Mouse (Mus musculus) cerebellum, adult 2 months (tissue): Measurements from ENCODE around the gene C130050O18Rik. TPM values are rescaled to one million over a fixed set of nuclear protein-coding genes. Genes with fewer than 3 reads are reported as not detected.

ENCODE experiments used
- DNase-seq, 2 experiments: peaks; one replicate each; pipeline ENCODE4 v3.0.0; 2021
- H3K27ac ChIP-seq: fragments of 200-500 bp; 2 replicates; pipeline ENCODE4 v1.5.1; 2012; ENCODE audit warnings: low read length, control low read depth, inconsistent platforms; ENCODE audit not compliant: insufficient read depth
- H3K27me3 ChIP-seq: fragments of 200-500 bp; 2 replicates; pipeline ENCODE4 v1.6.1; 2012; ENCODE audit warnings: inconsistent platforms, mild to moderate bottlenecking, low read length, moderate library complexity; ENCODE audit not compliant: control insufficient read depth, insufficient read depth
- H3K4me1 ChIP-seq: fragments of 200-500 bp; 2 replicates; pipeline ENCODE4 v1.6.1; 2011; ENCODE audit warnings: low read length; ENCODE audit not compliant: control insufficient read depth, insufficient read depth
- H3K4me3 ChIP-seq: fragments of 200-500 bp; replicated peaks from 2 replicates; pipeline ENCODE3; 2011; ENCODE audit warnings: mild to moderate bottlenecking, low read depth, low read length, control low read depth; ENCODE audit not compliant: insufficient read depth
- CTCF ChIP-seq: fragments of 200-500 bp; IDR thresholded peaks from 2 replicates; pipeline ENCODE4 v1.5.1; 2011; ENCODE audit warnings: low read depth, mild to moderate bottlenecking, control low read depth, low read length, moderate library complexity, borderline replicate concordance; ENCODE audit not compliant: insufficient read depth
- POLR2A ChIP-seq: fragments of 200-500 bp; IDR thresholded peaks from 2 replicates; pipeline ENCODE4 v1.6.1; 2011; ENCODE audit warnings: low read length, control low read depth, borderline replicate concordance; ENCODE audit not compliant: insufficient read depth
- WGBS: fragments of 180-500 bp; shearing (Covaris S2); methylation state at CpG from one replicate; pipeline ENCODE4 v1.1.7; 2018; 5-methylcytosine and 5-hydroxymethylcytosine counted together
- polyA plus RNA-seq: library from polyadenylated mRNA; depleted of rRNA; stranded (reverse); fragments of >200 nt; gene quantifications from 2 replicates; pipeline ENCODE4 v1.2.3, GENCODE M21; 2012

C130050O18Rik gene
- polyA plus RNA-seq, 1 experiment: 0.21 TPM

DNA sequence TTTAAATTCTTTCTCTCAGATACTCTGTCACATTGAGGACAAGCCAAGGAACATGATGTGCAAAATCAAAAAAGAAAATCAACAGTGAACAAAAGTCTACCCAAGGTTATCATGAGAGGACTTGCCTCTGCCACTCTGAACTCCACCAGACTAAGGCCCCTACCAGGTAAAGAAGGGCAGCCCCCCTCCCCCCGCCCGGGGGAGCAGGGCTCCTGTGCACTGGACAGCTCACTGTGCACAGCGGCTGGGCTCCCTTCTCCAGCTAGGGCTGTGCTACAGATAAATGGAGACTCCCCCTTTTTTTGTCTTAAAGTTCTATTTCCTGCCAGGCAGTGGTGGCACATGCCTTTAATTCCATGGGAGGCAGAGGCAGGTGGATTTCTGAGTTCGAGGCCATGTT is 32.7 kb downstream of the C130050O18Rik start:
- Histone ChIP-seq H3K4me3 (no peak overlapping the region), H3K27me3 (no peaks in the 10 kb centered on the region), H3K27ac (no peak overlapping the region), H3K4me1 (peaks cover 23% of the 10 kb centered on the region)
- DNase-seq: no peak
- TF ChIP-seq POLR2A: no peak
- no peak for TF ChIP-seq CTCF
- 86% methylated on average over 4 of the region's 4 CpGs for WGBS

DNA sequence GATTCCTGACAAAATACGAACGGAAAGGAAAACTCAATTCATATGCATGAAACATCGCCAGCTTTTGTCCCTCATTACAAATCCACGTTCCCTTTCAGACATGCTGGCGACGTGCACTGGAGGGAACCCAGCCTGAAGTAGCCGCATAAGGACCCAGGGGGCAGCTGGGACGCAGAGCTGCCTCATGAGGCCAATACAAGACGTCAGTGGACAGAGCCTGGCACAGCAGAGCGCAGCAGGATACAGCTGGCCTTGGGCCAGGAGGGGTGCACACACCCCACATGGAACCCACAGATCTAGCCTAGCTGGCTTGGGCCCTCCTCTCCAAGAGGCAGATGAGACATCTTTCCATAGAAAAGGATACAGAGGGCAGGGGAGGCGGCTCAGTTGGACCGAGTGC is 33.4 kb downstream of the C130050O18Rik start:
- Histone ChIP-seq H3K4me3 (no peak overlapping the region), H3K27ac (no peak overlapping the region), H3K27me3 (no peaks in the 10 kb centered on the region), H3K4me1 (peaks cover 25% of the 10 kb centered on the region)
- no peak for TF ChIP-seq CTCF
- TF ChIP-seq POLR2A: no peak
- WGBS: 63% methylated on average over 12 of the region's 12 CpGs
- no peak for DNase-seq

DNA sequence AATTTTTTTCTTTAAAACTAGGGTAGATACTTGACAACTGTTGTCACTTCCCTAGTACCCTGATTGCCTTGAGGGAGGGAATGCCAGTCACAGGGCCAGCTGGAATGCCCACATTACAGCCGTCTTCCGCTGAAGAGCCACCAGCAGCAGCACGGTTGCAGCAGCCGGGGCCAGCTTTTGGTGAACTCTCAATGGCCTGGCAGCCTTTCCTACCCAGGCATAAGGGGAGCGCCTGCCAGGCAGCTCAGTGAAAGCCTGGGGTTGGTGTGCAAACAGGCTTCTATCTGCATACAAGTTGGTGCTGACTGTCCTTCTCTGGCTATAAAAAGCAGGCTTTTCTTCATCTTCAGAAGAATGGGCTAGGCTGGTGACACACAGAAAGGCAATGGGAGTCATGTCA is 35.4 kb downstream of the C130050O18Rik start:
- H3K4me1 ChIP-seq: peaks cover 25% of the 10 kb centered on the region
- WGBS: 28% methylated on average over 5 of the region's 5 CpGs
- no peaks in the 10 kb centered on the region for H3K27me3 ChIP-seq
- no peak overlapping the region for H3K27ac ChIP-seq
- peak; percentile 48 to 58 for DNase-seq
- no peak overlapping the region for H3K4me3 ChIP-seq
- TF ChIP-seq POLR2A: no peak
- TF ChIP-seq CTCF: no peak

DNA sequence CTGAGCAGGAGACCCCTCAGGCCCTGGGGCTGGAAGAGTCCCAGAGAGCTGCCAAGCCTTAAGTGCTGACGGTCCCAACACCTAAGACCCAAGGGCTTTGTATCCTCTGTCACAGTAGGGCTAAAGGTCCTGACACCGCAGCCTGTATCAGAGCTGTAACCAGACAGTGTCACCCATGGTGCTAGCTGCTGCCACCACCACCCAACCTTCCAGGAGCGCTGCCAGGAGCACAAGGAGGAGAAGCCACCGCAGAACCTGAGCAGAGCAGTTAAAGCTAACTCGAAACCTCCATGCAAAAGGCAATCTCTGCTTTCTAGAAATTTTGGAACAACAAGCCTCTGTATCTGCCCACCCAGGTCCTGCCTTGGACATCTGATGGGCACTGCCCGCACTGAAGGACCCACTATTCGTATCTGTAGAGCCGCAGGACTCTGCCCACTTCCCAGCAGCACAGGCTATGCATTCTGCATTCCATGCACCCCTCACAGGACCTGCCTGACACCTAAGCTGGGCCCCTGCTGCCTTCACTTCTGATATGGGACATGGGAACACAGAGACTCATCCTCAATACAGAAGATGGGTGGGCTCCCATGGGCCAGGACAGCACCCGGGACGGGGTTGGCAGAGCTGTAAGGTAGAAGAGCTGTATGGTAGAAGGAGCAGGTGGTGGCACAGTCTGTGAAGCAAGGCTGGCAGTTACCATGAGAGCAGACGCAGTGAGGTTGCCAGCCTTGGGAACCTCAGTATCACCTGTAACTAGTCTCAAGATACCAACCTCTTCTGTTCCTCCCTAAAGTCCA is 36.0 kb downstream of the C130050O18Rik start:
- no peaks in the 10 kb centered on the region for H3K27me3 ChIP-seq
- peak; percentile 52 to 58 for DNase-seq
- no peak overlapping the region for H3K4me3 ChIP-seq
- WGBS: 46% methylated on average over 11 of the region's 11 CpGs
- no peak for TF ChIP-seq CTCF
- TF ChIP-seq POLR2A: no peak
- no peak overlapping the region for H3K27ac ChIP-seq
- peaks cover 25% of the 10 kb centered on the region for H3K4me1 ChIP-seq

DNA sequence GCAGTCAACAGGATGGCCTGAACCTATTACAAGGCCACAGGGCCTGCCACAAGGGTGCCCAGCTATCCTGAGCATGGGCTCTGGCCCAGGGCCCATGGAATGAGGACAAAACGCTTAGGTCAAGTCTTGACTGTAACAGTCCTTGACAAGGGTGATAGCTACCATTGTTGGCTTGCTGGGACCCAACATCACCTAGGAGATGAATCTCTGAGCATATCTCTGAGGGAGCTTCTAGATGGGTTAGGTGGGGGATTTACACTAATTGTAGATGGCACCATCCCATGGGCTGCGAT is 36.6 kb downstream of the C130050O18Rik start:
- Histone ChIP-seq H3K27ac (no peak overlapping the region), H3K4me1 (peaks cover 25% of the 10 kb centered on the region), H3K4me3 (no peak overlapping the region), H3K27me3 (no peaks in the 10 kb centered on the region)
- no peak for DNase-seq
- TF ChIP-seq POLR2A: no peak
- WGBS: 72% methylated on average over 2 of the region's 2 CpGs

DNA sequence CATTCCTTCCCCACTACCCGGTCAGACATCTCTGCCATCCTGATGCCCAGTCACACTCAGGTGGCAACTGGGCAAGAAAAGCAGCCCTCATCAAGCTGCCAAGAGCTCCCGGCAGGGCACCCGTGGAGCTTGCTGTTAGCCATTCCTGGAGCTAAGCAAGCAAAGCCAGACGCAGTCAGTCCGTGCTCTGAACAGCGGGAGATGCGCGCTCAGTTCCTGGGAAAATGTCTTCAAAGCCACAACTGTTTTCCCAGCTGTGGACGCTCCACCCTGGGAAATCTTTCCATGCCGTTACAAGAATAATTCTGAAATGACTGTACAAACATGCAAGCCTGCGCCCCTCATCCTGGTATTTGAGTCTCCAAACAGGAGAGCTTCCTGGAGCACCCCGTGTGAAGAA is 37.3 kb downstream of the C130050O18Rik start:
- WGBS: 21% methylated on average over 12 of the region's 12 CpGs
- Histone ChIP-seq H3K4me3 (no peak overlapping the region), H3K27ac (no peak overlapping the region)

DNA sequence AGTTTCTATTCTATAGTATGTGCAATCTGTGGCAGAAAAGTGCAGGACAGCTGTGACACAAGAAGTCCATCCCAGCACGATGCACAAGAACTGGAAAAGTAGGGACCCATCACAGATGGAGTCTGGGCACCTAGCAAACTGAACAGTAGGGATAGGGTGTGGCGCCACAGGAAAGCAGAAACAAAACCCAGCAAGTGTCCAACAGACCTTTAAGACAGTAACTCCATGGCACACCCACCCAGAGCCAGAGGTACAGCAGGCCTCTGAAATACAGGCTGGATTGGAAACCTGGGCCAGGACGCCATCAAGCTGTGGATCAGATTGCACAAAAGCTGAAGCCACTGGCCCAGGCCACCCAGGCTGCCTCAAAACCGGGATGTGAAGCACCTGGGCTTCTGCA is 37.9 kb downstream of the C130050O18Rik start:
- Histone ChIP-seq H3K27me3 (no peaks in the 10 kb centered on the region), H3K27ac (no peak overlapping the region), H3K4me3 (no peak overlapping the region), H3K4me1 (peaks cover 25% of the 10 kb centered on the region)
- TF ChIP-seq POLR2A (no peak), CTCF (no peak)
- DNase-seq: no peak
- WGBS: 79% methylated on average over 4 of the region's 4 CpGs

More for the DNA sequence above, 37.3 kb downstream of the C130050O18Rik start:
- Histone ChIP-seq H3K4me1 (peaks cover 25% of the 10 kb centered on the region), H3K27me3 (no peaks in the 10 kb centered on the region)
- no peak for TF ChIP-seq POLR2A
- TF ChIP-seq CTCF: no peak
- peak; percentile 42 for DNase-seq

DNA sequence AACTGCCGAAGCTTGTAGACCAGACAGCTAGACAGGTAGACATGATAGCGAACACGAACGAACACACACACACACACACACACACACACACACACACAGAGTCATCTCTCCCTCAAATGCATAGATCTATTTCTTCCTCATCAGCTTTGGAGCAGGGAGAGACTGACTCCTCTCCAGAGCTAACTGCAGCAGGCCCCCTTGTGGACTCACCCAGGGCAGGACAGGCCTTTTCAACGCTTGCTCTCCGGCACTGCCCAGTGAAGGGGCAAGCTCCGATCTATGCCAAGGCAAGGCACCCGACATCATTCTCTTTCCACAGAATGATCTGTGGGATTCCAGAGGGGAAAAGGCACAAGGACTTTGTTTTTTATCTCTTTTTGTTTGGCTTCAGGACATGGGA is 40.2 kb downstream of the C130050O18Rik start:
- DNase-seq: no peak
- peaks cover 39% of the 10 kb centered on the region for H3K4me1 ChIP-seq
- H3K4me3 ChIP-seq: no peak overlapping the region
- 0 out of 2 replicates have a peak, but pooled peaks have one; percentile 20 for TF ChIP-seq CTCF
- no peak for TF ChIP-seq POLR2A
- H3K27me3 ChIP-seq: no peaks in the 10 kb centered on the region
- WGBS: 80% methylated on average over 8 of the region's 8 CpGs
- H3K27ac ChIP-seq: no peak overlapping the region

DNA sequence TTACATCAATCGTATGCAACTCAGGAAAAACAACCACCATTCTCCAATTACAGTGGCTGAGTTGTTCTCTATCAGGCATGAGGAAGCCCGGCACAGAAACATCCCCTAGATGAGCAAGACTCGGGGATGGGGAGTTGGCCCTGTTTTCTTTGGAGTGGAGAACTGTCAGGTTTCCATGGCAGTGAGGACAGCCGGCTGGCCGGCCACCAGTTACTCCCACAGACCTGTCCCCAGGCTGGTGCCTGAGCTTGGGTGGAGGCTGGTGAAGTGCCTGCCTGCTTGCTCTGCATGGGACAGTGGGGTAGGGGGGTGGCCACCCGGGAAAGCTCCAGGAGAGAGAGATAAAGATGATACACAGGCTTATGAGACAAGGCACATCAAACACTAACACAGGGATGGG is 42.9 kb downstream of the C130050O18Rik start:
- WGBS: 45% methylated on average over 6 of the region's 6 CpGs
- TF ChIP-seq POLR2A: no peak
- TF ChIP-seq CTCF: no peak
- Histone ChIP-seq H3K27ac (no peak overlapping the region), H3K4me3 (no peak overlapping the region), H3K27me3 (no peaks in the 10 kb centered on the region), H3K4me1 (peaks cover 13% of the 10 kb centered on the region)
- DNase-seq: peak in 1 of 2 experiments; percentile 29
